Mouse (Mus musculus): ENCODE data around the gene Creld2. TPM values are rescaled to one million over a fixed set of nuclear protein-coding genes. Genes with fewer than 3 reads are reported as not detected.
A peak's percentile ranks its signal among the peaks of the same experiment; 100 is the strongest.

Creld2 gene
- polyA plus RNA-seq, 1 experiment from 2014 or later, result 110 TPM

- Histone ChIP-seq H3K27me3 (no peaks in the 10 kb centered on the region), H3K4me1 (peaks cover 8% of the 10 kb centered on the region), H3K27ac (no peak overlapping the region), H3K9ac (no peak overlapping the region), H3K4me3 (no peak overlapping the region), H3K36me3 (peaks cover 23% of the 10 kb centered on the region), H3K4me2 (no peak overlapping the region), H3K9me3 (no peaks in the 10 kb centered on the region)
- no peak for ATAC-seq (ENCODE audit: borderline replicate concordance, extremely low read depth, low FRiP score, low TSS enrichment)
- WGBS, result 94% methylated on average over 11 of the region's 11 CpGs
Observed at GRCm38 (mm10) chr15:88814411-88815047, 4.9 kb upstream of the Creld2 start.

GRCm38 (mm10) chr15:88815196-88815700 lies 4.2 kb upstream of the Creld2 start:
- Histone ChIP-seq H3K9me3 (no peaks in the 10 kb centered on the region), H3K36me3 (peaks cover 22% of the 10 kb centered on the region), H3K4me2 (no peak overlapping the region), H3K27me3 (no peaks in the 10 kb centered on the region), H3K27ac (no peak overlapping the region), H3K4me1 (peaks cover 11% of the 10 kb centered on the region), H3K9ac (no peak overlapping the region), H3K4me3 (no peak overlapping the region)
- no peak for ATAC-seq (ENCODE audit: borderline replicate concordance, extremely low read depth, low FRiP score, low TSS enrichment)
- 83% methylated on average over 6 of the region's 6 CpGs for WGBS

DNA sequence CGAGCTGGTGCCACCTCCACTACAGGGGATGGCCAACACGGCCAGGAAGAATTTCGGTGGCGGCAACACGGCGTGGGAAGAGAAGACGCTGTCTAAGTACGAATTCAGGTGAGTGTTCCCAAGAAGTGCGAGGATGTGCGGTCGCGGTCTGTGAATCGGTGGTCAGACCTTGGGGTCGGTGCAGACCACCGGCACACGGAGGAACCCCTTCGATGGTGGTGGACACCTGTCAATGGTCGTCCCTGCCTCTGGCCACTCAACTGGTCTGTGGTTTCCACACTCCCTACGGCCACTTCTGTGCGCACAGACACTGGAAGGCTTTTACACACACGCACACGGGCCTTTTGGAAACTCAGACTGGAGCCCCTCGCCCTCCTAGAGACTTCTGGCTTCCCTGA lies 459 bp downstream of the Creld2 start:
- Histone ChIP-seq H3K27me3 (no peaks in the 10 kb centered on the region), H3K4me1 (peaks cover 20% of the 10 kb centered on the region), H3K4me3 (peak overlapping the region; percentile 85), H3K4me2 (peak overlapping the region; percentile 88), H3K9me3 (no peaks in the 10 kb centered on the region), H3K9ac (peak overlapping the region; percentile 70), H3K36me3 (peaks cover 26% of the 10 kb centered on the region), H3K27ac (0 out of 2 replicates have a peak overlapping the region, but pooled peaks have one; percentile 15)
- ATAC-seq (ENCODE audit: borderline replicate concordance, extremely low read depth, low FRiP score, low TSS enrichment), result no peak
- WGBS, result under 1% methylated on average over 23 of the region's 23 CpGs

DNA sequence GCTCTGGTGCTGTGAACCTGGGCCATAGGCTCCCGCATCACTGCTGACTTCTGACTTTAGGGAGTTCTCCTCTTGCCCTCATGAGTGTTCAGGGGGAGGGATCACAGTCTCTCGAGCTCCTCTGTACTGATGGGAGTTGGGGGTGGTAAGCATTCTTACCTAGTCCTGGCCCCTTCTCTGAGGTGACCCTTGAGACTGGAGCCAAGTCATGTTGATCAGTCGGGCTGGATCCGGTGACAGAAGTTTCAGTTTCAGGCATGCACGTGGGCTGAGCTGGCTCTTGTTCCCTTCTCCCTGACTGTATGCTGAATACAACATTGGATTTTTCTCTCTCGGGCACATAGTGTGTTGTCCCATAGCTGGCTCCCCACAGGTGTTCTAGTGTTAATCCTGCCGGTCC lies 2.0 kb downstream of the Creld2 start:
- Histone ChIP-seq H3K27me3 (no peaks in the 10 kb centered on the region), H3K4me3 (no peak overlapping the region), H3K4me1 (peaks cover 20% of the 10 kb centered on the region), H3K9ac (no peak overlapping the region; the same call in 1 of the 2 replicates), H3K36me3 (peaks cover 33% of the 10 kb centered on the region), H3K27ac (no peak overlapping the region), H3K4me2 (no peak overlapping the region), H3K9me3 (no peaks in the 10 kb centered on the region)
- ATAC-seq (ENCODE audit: borderline replicate concordance, extremely low read depth, low FRiP score, low TSS enrichment), result no peak
- 83% methylated on average over 7 of the region's 7 CpGs for WGBS

DNA sequence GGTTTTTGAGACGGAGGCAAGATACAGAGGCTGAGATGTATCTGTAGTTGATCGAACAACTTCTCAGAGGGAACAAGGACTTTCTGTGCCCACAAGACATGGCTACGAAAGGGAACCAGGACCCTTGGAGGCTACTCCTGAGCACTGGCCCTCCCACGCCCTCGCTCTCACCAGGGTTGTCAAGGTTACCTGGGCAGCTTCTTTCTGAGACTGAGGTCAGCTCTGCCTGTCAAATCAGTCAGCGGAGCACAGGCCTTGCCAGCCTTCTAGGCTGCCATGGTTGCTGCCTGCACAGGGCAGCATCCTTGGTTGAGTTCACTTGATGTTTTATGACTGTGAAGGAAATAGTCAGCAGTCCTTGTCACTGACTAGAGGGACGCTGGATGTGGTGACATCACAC lies 3.1 kb downstream of the Creld2 start:
- WGBS, result 91% methylated on average over 7 of the region's 7 CpGs
- no peak overlapping the region for H3K27ac ChIP-seq
- no peak for ATAC-seq (ENCODE audit: borderline replicate concordance, extremely low read depth, low FRiP score, low TSS enrichment)
- H3K27me3 ChIP-seq, result no peaks in the 10 kb centered on the region
- no peak overlapping the region for H3K4me3 ChIP-seq
- H3K4me1 ChIP-seq, result peaks cover 20% of the 10 kb centered on the region
- no peak overlapping the region for H3K4me2 ChIP-seq
- no peaks in the 10 kb centered on the region for H3K9me3 ChIP-seq
- peaks cover 33% of the 10 kb centered on the region for H3K36me3 ChIP-seq
- no peak overlapping the region for H3K9ac ChIP-seq

DNA sequence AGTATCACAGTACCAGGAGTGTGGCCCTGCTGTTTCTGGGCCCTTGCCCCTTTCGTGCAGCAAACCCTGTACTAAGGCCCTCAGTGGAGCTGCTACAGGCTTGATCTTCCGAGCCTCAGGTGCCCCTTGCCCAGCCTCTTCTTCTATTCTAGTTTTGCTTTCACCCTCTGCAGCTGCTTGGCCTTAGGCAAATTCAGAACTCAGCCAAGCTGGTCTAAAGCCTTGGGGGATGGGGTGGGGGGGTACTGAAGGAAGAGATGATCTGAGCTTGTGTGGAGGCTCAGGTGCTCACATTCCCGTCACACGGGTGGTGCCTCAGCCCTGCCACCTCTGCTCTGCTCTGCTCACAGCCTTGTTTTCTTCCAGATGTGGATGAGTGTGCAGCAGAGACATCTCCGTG lies 3.9 kb downstream of the Creld2 start:
- no peak for ATAC-seq (ENCODE audit: borderline replicate concordance, extremely low read depth, low FRiP score, low TSS enrichment)
- Histone ChIP-seq H3K4me1 (peaks cover 15% of the 10 kb centered on the region), H3K9me3 (no peaks in the 10 kb centered on the region), H3K36me3 (peaks cover 33% of the 10 kb centered on the region), H3K27ac (no peak overlapping the region), H3K4me3 (no peak overlapping the region), H3K27me3 (no peaks in the 10 kb centered on the region), H3K4me2 (no peak overlapping the region), H3K9ac (no peak overlapping the region)
- 93% methylated on average over 5 of the region's 5 CpGs for WGBS

GRCm38 (mm10) chr15:88827466-88827865 lies 8.0 kb downstream of the Creld2 start:
- 83% methylated on average over 6 of the region's 6 CpGs for WGBS
- Histone ChIP-seq H3K36me3 (peaks cover 33% of the 10 kb centered on the region), H3K4me1 (peaks cover 7% of the 10 kb centered on the region), H3K27me3 (no peaks in the 10 kb centered on the region), H3K9ac (no peak overlapping the region), H3K4me2 (no peak overlapping the region), H3K27ac (no peak overlapping the region), H3K9me3 (no peaks in the 10 kb centered on the region), H3K4me3 (no peak overlapping the region)
- ATAC-seq (ENCODE audit: borderline replicate concordance, extremely low read depth, low FRiP score, low TSS enrichment), result no peak

GRCm38 (mm10) chr15:88827991-88828799 lies 8.7 kb downstream of the Creld2 start:
- Histone ChIP-seq H3K9ac (no peak overlapping the region), H3K4me1 (peaks cover 7% of the 10 kb centered on the region), H3K9me3 (no peaks in the 10 kb centered on the region), H3K27me3 (no peaks in the 10 kb centered on the region), H3K27ac (no peak overlapping the region), H3K4me3 (no peak overlapping the region), H3K4me2 (no peak overlapping the region), H3K36me3 (peaks cover 27% of the 10 kb centered on the region)
- ATAC-seq (ENCODE audit: borderline replicate concordance, extremely low read depth, low FRiP score, low TSS enrichment), result peak; percentile 43
- 20% methylated on average over 9 of the region's 9 CpGs for WGBS

DNA sequence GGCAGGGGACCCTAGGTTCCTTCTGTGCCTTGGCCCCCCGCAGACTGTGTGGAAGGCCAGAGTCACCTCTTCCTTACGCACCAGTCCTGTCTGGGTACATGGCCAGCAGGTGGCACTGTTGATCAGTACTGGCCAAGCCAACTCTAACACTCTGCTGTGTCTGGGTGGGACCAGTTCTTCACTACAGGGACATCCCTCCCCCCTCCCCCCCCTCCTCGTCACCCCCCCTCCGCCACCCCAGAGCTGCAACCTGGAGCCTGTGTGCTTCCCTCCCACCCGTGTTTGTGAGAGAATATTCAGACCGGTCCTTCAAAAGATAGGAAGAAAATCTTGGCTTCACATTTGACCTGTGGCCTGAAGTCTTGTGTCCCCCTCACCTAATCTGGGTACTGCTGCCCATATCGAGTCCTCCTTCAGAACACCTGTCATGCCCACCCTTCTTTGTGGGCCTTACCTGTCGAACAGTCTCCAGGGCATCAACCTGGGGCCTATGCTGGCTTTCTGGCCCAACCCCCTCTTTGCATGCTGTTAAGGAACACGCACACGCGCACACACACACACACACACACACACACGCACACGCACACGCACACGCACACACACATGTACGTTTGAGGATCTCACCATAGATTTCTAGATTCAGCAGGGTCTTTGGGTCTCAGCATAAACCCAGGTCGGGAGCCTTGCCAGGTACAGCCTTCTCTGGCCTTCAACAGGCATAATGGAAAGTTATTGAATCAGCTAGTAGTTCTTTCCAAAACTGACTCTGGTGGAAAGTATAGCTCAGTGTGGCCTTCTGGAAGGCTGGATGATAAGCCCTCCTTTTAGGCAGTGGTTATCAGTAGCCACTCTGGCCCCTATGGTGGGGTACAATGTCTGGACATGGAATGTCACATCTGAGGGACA lies 9.6 kb downstream of the Creld2 start:
- H3K27me3 ChIP-seq, result no peaks in the 10 kb centered on the region
- H3K36me3 ChIP-seq, result peaks cover 18% of the 10 kb centered on the region
- H3K4me3 ChIP-seq, result no peak overlapping the region
- no peaks in the 10 kb centered on the region for H3K9me3 ChIP-seq
- H3K27ac ChIP-seq, result no peak overlapping the region
- H3K9ac ChIP-seq, result no peak overlapping the region
- H3K4me2 ChIP-seq, result no peak overlapping the region
- peak; percentile 84 for ATAC-seq (ENCODE audit: borderline replicate concordance, extremely low read depth, low FRiP score, low TSS enrichment)
- WGBS, result 48% methylated on average over 17 of the region's 17 CpGs
- H3K4me1 ChIP-seq, result peaks cover 7% of the 10 kb centered on the region

GRCm38 (mm10) chr15:88829791-88830440 lies 10.5 kb downstream of the Creld2 start:
- Histone ChIP-seq H3K4me2 (no peak overlapping the region), H3K4me1 (peaks cover 7% of the 10 kb centered on the region), H3K36me3 (peaks cover 10% of the 10 kb centered on the region), H3K27me3 (no peaks in the 10 kb centered on the region), H3K4me3 (no peak overlapping the region), H3K9me3 (no peaks in the 10 kb centered on the region), H3K27ac (no peak overlapping the region), H3K9ac (no peak overlapping the region)
- 61% methylated on average over 6 of the region's 6 CpGs for WGBS
- no peak for ATAC-seq (ENCODE audit: borderline replicate concordance, extremely low read depth, low FRiP score, low TSS enrichment)

DNA sequence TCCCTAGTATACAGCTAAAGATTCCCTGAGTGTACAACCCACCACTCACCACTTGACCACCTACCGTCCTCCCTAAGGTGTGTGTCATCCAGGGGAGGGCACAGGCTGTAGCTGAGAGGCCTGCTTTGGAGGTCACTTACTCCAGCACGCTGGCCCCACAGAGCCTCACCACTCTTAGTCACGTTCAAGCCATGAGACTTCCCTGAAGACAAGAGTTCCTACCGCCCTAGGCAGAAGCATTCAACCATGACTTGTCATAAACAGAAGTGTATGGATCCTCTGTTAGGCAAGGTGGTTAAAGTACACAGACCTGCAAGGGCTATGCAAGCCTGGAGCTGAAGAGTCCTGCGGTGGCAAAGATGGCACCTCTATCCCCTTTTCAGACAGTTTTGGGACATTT lies 11.2 kb downstream of the Creld2 start:
- peaks cover 4% of the 10 kb centered on the region; the same call in 1 of the 2 replicates for H3K36me3 ChIP-seq
- peaks cover 7% of the 10 kb centered on the region for H3K4me1 ChIP-seq
- H3K4me2 ChIP-seq, result no peak overlapping the region
- no peak overlapping the region for H3K9ac ChIP-seq
- no peak overlapping the region for H3K27ac ChIP-seq
- WGBS, result 84% methylated on average over 5 of the region's 5 CpGs
- H3K27me3 ChIP-seq, result no peaks in the 10 kb centered on the region
- H3K4me3 ChIP-seq, result no peak overlapping the region
- H3K9me3 ChIP-seq, result no peaks in the 10 kb centered on the region
- no peak for ATAC-seq (ENCODE audit: borderline replicate concordance, extremely low read depth, low FRiP score, low TSS enrichment)
